Mouse (Mus musculus): ENCODE results near the gene Pdap1. TPM values are rescaled to one million over a fixed set of nuclear protein-coding genes. Genes with fewer than 3 reads are reported as not detected.

Pdap1 gene
- polyA plus RNA-seq, 1 experiment from 2014 or later = 96.3 TPM

Other genes starting within 250 kb of the Pdap1 start
- gene Smurf1, start 174.4 kb downstream of the Pdap1 start, polyA plus RNA-seq (2015; fragmentation: Nextera tagmentation; extraction: Ambion mirVana) = 25.4 and 28.2 TPM in 2 replicates
- gene Gm4871, start 107.5 kb downstream of the Pdap1 start, polyA plus RNA-seq (2015; fragmentation: Nextera tagmentation; extraction: Ambion mirVana) = not detected in 2 replicates
- not detected in 2 replicates for gene 1700018F24Rik, start 97.2 kb downstream of the Pdap1 start, polyA plus RNA-seq (2015; fragmentation: Nextera tagmentation; extraction: Ambion mirVana)
- gene Arpc1a, start 56.4 kb downstream of the Pdap1 start, polyA plus RNA-seq (2015; fragmentation: Nextera tagmentation; extraction: Ambion mirVana) = 247 and 259 TPM in 2 replicates
- not detected in 2 replicates for gene Kpna7, start 56.2 kb downstream of the Pdap1 start, polyA plus RNA-seq (2015; fragmentation: Nextera tagmentation; extraction: Ambion mirVana)
- 62.2 and 63.7 TPM in 2 replicates for gene Arpc1b, start 26.0 kb downstream of the Pdap1 start, polyA plus RNA-seq (2015; fragmentation: Nextera tagmentation; extraction: Ambion mirVana)
- 190 and 196 TPM in 2 replicates for gene Bud31, start 124 bp upstream of the Pdap1 start, polyA plus RNA-seq (2015; fragmentation: Nextera tagmentation; extraction: Ambion mirVana)
- gene Ptcd1, start 26.9 kb upstream of the Pdap1 start, polyA plus RNA-seq (2015; fragmentation: Nextera tagmentation; extraction: Ambion mirVana) = 24.7 and 25.8 TPM in 2 replicates
- gene Cpsf4, start 27.0 kb upstream of the Pdap1 start, polyA plus RNA-seq (2015; fragmentation: Nextera tagmentation; extraction: Ambion mirVana) = 59.0 TPM in 2 replicates
- gene Atp5j2, start 51.8 kb upstream of the Pdap1 start, polyA plus RNA-seq (2015; fragmentation: Nextera tagmentation; extraction: Ambion mirVana) = 514 and 561 TPM in 2 replicates
- 15.5 and 17.5 TPM in 2 replicates for gene Zkscan14, start 61.6 kb upstream of the Pdap1 start, polyA plus RNA-seq (2015; fragmentation: Nextera tagmentation; extraction: Ambion mirVana)
- 17.4 and 20.2 TPM in 2 replicates for gene Zkscan5, start 64.3 kb upstream of the Pdap1 start, polyA plus RNA-seq (2015; fragmentation: Nextera tagmentation; extraction: Ambion mirVana)
- gene Zfp655, start 91.5 kb upstream of the Pdap1 start, polyA plus RNA-seq (2015; fragmentation: Nextera tagmentation; extraction: Ambion mirVana) = 39.6 and 45.9 TPM in 2 replicates
- gene Zscan25, start 140.3 kb upstream of the Pdap1 start, polyA plus RNA-seq (2015; fragmentation: Nextera tagmentation; extraction: Ambion mirVana) = 0.66 and 1.0 TPM in 2 replicates
- gene Cyp3a57, start 205.0 kb upstream of the Pdap1 start, polyA plus RNA-seq (2015; fragmentation: Nextera tagmentation; extraction: Ambion mirVana) = not detected in 2 replicates